Mouse (Mus musculus) E14TG2a.4 (cell line): ENCODE results near the gene Btd.

Source experiments
- CTCF ChIP-seq: conservative IDR thresholded peaks from 2 replicates; pipeline ENCODE4 v1.5.1; 2014; ENCODE audit warnings: low read length
- NANOG ChIP-seq: IDR thresholded peaks from 2 replicates; pipeline ENCODE4 v1.6.1; 2014; ENCODE audit warnings: borderline replicate concordance, low read length, mixed read lengths

GRCm38 (mm10) chr14:31681291-31681690 is 40.5 kb downstream of the Btd start:
- no peak for TF ChIP-seq CTCF
- TF ChIP-seq NANOG: no peak
